Mouse (Mus musculus): ENCODE results near the gene Pik3r4. TPM values are rescaled to one million over a fixed set of nuclear protein-coding genes. Genes with fewer than 3 reads are reported as not detected.

Pik3r4 gene
- polyA plus RNA-seq, 1 experiment = 0.04 TPM

DNA sequence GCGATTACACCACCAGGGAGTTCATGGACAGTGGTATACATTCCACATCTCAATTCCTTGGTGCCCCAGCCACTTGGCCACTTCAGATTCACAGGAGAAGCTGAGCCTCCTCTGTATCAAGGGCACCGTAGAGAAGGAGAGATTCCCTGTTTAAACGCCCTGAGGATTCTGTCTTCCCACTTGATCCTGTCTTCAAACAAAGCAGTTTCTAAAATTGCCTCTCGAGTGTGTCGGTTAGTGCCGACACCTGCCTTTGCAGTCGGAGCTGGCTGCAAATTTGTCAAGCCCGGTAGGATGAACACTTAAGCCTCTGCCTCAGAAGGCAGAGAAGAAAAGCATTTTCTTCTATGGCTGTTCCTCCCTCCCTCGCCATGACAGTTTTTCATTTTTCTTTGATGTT is 50.3 kb downstream of the Pik3r4 start:
- H3K36me3 ChIP-seq (ENCODE audit: control insufficient read depth) = peaks cover 1% of the 10 kb centered on the region
- no peaks in the 10 kb centered on the region for H3K9me3 ChIP-seq (ENCODE audit: control insufficient read depth, low read length)
- H3K27me3 ChIP-seq (ENCODE audit: control insufficient read depth) = no peaks in the 10 kb centered on the region
- H3K4me1 ChIP-seq (ENCODE audit: control insufficient read depth) = no peaks in the 10 kb centered on the region
- H3K4me3 ChIP-seq (replicated peaks) = no peak overlapping the region
- TF ChIP-seq TAL1 (IDR thresholded peaks at IDR 0.05; ENCODE audit: low read length) = no peak
- TF ChIP-seq GATA1 (IDR thresholded peaks at IDR 0.05; ENCODE audit: low read length) = no peak

DNA sequence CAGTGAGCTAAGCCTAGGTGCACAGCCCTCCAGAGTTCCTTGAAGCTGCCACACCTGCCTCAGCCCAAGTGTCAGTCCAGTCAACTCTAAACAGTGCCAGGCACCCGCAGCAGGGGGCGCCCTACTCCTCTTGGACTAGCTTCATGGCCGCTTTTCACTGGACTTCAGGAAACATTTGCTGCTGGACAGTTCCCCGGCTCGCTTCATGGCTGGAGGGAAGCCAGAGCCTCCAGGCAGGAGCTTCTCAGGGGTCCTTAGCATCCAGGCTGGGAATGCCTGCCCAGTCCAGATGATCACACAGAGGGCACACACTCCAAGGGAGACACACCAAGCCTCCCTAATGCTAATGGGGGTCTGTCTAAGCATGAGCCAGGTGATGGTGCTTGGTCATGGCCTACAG is 51.1 kb downstream of the Pik3r4 start:
- no peak overlapping the region for H3K4me3 ChIP-seq (replicated peaks)
- no peaks in the 10 kb centered on the region for H3K9me3 ChIP-seq (ENCODE audit: control insufficient read depth, low read length)
- no peaks in the 10 kb centered on the region for H3K4me1 ChIP-seq (ENCODE audit: control insufficient read depth)
- TF ChIP-seq TAL1 (IDR thresholded peaks at IDR 0.05; ENCODE audit: low read length) (no peak), GATA1 (IDR thresholded peaks at IDR 0.05; ENCODE audit: low read length) (no peak)
- no peaks in the 10 kb centered on the region for H3K27me3 ChIP-seq (ENCODE audit: control insufficient read depth)
- no peaks in the 10 kb centered on the region for H3K36me3 ChIP-seq (ENCODE audit: control insufficient read depth)

DNA sequence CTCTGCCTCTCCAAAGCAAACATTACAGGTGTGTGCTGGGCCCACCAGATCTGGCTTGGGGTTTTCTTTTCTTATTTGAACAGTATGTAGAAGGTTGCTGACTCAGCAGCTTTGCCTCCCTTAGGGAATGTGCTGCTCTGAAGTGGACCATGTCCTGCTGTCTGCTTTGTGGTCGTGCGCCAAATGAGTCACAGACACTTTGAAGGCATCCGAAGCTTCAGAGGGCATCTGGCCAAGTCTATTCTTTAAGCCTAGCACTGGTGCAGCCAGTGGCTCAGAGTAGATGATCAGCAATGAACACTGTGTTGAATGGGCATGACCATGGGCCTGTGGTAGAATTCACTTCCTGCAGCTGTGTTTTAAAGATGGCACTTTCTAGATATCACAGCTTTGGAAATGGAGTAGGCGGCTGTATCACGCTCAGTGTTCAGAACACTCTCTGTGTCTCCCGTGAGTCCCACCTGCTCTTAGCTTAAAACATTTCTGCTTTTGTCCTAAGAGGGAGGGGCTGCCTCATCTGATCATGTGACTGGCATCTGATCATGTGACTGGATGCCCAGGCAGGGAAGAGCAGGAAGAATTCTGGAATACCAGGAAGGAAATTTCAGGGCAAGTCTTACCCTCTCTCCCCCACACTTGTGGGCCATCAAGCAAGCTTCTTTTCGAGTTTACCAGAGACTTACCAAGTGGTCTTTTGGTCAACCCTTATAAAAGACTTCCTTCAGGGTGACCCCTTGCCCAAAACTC is 54.2 kb downstream of the Pik3r4 start:
- no peak overlapping the region for H3K4me3 ChIP-seq (replicated peaks)
- no peaks in the 10 kb centered on the region for H3K4me1 ChIP-seq (ENCODE audit: control insufficient read depth)
- H3K9me3 ChIP-seq (ENCODE audit: control insufficient read depth, low read length) = no peaks in the 10 kb centered on the region
- TF ChIP-seq TAL1 (IDR thresholded peaks at IDR 0.05; ENCODE audit: low read length) (no peak), GATA1 (IDR thresholded peaks at IDR 0.05; ENCODE audit: low read length) (no peak)
- no peaks in the 10 kb centered on the region for H3K36me3 ChIP-seq (ENCODE audit: control insufficient read depth)
- no peaks in the 10 kb centered on the region for H3K27me3 ChIP-seq (ENCODE audit: control insufficient read depth)

DNA sequence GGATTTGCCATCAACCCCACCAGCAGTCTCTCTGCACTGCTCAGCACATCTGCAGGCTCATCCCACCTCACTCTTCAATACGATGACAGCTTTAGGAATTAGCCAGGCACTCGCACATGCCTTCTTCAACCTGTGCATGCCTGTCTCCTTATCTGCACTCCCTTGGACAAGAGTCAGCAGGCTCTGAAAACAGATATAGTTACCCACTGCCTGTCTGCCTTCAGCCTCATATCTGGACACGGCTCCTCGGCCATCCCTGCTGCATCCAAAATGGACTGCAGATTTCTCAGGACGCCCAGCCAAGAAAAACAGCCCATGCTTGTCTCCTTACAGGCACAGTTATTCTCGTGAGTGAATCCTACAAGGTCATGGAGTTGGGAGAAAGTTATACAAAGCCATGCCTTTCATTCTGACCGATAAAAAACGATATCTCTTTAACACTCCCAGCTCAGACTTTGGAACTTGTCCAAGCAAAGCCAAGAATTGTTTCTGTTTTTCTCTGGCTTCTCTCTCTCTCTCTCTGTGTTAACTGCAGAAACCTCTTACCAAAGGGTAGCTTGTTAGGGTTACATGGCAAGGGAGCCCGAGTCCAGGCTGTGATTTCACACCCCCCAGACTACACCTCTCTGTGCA is 55.1 kb downstream of the Pik3r4 start:
- Histone ChIP-seq H3K27me3 (ENCODE audit: control insufficient read depth) (no peaks in the 10 kb centered on the region), H3K36me3 (ENCODE audit: control insufficient read depth) (no peaks in the 10 kb centered on the region), H3K9me3 (ENCODE audit: control insufficient read depth, low read length) (no peaks in the 10 kb centered on the region), H3K4me3 (replicated peaks) (no peak overlapping the region), H3K4me1 (ENCODE audit: control insufficient read depth) (no peaks in the 10 kb centered on the region)
- no peak for TF ChIP-seq GATA1 (IDR thresholded peaks at IDR 0.05; ENCODE audit: low read length)
- no peak for TF ChIP-seq TAL1 (IDR thresholded peaks at IDR 0.05; ENCODE audit: low read length)

DNA sequence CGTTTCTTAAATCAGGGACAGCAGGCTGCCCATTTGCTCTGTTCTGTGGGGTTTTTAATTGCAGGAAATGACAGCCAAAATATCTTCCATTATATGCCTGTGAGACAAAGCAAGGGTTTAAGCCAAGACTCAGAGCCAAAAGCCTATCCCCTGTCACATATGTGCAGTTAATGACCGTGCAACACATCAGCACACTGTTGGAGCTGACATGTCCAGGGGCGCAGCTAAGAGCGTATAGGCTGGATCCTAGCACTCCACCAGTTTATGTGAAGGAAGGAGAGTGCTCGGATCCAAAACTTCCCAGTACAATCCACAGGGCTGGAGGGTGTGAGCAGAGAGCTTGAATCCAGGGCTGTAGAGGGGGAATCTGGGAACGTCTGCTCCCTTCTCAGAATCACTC is 57.9 kb downstream of the Pik3r4 start:
- H3K4me3 ChIP-seq (replicated peaks) = no peak overlapping the region
- no peaks in the 10 kb centered on the region for H3K4me1 ChIP-seq (ENCODE audit: control insufficient read depth)
- H3K9me3 ChIP-seq (ENCODE audit: control insufficient read depth, low read length) = no peaks in the 10 kb centered on the region
- TF ChIP-seq GATA1 (IDR thresholded peaks at IDR 0.05; ENCODE audit: low read length) = no peak
- TF ChIP-seq TAL1 (IDR thresholded peaks at IDR 0.05; ENCODE audit: low read length) = no peak
- H3K27me3 ChIP-seq (ENCODE audit: control insufficient read depth) = no peaks in the 10 kb centered on the region
- no peaks in the 10 kb centered on the region for H3K36me3 ChIP-seq (ENCODE audit: control insufficient read depth)

DNA sequence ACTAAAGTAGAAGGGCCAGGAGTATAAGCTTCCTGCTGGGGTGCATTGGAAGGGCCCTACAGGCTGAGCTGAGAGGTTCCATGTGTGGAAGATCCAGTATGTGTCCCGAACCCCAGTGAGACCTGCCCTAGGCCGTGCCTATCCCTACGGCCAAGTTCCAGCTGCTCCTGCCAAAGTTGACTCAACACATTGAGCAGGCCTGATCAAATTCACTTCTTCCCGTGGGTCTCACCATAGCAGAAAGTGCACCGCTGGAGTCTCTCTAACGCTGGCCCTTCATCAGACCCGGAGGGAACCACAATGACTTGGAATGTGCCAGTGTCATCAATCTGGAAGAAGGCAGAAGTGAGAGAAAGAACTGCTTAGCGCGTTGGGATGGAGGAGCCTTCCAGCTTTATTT is 59.2 kb downstream of the Pik3r4 start:
- no peak for TF ChIP-seq GATA1 (IDR thresholded peaks at IDR 0.05; ENCODE audit: low read length)
- no peak for TF ChIP-seq TAL1 (IDR thresholded peaks at IDR 0.05; ENCODE audit: low read length)
- H3K4me1 ChIP-seq (ENCODE audit: control insufficient read depth) = no peaks in the 10 kb centered on the region
- no peaks in the 10 kb centered on the region for H3K9me3 ChIP-seq (ENCODE audit: control insufficient read depth, low read length)
- no peaks in the 10 kb centered on the region for H3K27me3 ChIP-seq (ENCODE audit: control insufficient read depth)
- H3K4me3 ChIP-seq (replicated peaks) = no peak overlapping the region
- no peaks in the 10 kb centered on the region for H3K36me3 ChIP-seq (ENCODE audit: control insufficient read depth)

DNA sequence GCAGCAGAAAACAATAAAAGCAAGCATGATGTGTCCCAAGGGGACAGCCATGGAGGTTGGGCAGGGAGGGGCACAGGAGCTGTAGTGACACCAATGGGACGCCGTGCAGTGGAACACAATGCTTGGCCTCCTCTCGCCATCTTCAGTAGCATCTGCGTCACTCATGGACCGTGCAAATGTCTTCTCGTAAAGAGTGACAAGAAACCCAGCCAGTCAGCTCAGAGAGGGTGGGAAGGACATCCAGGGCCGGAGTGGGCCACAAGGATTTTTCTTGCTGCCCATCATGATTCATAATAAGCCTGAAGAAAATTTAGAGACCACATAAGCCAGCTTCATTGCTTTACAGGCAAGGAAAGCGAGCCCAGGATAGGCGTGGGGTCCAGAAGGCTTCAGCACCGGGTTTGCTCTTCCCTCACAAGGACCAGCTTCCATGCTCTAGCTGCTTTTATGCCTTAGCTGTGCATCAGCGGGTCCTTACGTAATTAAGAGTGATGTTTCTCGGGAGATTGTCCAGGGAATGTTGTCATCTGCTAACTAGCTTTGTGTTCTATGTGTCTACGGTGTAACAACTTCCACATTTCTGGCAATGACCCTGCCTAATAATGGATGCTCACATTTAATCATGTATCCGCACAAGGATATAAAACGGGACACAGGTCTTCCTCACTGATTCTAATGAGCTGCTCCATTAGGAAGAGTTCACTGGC is 61.6 kb downstream of the Pik3r4 start:
- no peak for TF ChIP-seq TAL1 (IDR thresholded peaks at IDR 0.05; ENCODE audit: low read length)
- TF ChIP-seq GATA1 (IDR thresholded peaks at IDR 0.05; ENCODE audit: low read length) = no peak
- Histone ChIP-seq H3K27me3 (ENCODE audit: control insufficient read depth) (no peaks in the 10 kb centered on the region), H3K4me3 (replicated peaks) (no peak overlapping the region), H3K9me3 (ENCODE audit: control insufficient read depth, low read length) (no peaks in the 10 kb centered on the region), H3K36me3 (ENCODE audit: control insufficient read depth) (no peaks in the 10 kb centered on the region), H3K4me1 (ENCODE audit: control insufficient read depth) (no peaks in the 10 kb centered on the region)

DNA sequence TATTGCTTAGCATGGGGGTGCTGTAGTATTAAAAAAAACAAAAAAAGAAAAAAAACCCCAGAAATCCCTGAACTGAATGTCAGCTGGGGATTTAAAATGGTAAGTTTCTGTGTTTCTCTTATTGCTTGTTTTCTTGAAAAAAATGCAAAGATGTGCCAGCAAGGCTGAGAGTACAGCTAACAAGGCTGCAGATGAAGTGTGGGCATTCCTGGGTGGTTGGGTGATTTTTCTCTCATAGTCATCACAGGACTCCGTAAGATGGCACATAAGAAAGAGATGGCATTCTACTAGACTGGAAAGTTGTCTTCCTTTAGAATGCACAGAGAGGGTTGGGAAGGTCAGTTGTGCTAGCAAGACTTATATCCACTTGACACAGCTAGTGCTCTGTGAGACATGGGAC is 62.2 kb downstream of the Pik3r4 start:
- no peaks in the 10 kb centered on the region for H3K4me1 ChIP-seq (ENCODE audit: control insufficient read depth)
- H3K9me3 ChIP-seq (ENCODE audit: control insufficient read depth, low read length) = no peaks in the 10 kb centered on the region
- TF ChIP-seq GATA1 (IDR thresholded peaks at IDR 0.05; ENCODE audit: low read length) = no peak
- TF ChIP-seq TAL1 (IDR thresholded peaks at IDR 0.05; ENCODE audit: low read length) = no peak
- no peaks in the 10 kb centered on the region for H3K36me3 ChIP-seq (ENCODE audit: control insufficient read depth)
- no peaks in the 10 kb centered on the region for H3K27me3 ChIP-seq (ENCODE audit: control insufficient read depth)
- H3K4me3 ChIP-seq (replicated peaks) = no peak overlapping the region

DNA sequence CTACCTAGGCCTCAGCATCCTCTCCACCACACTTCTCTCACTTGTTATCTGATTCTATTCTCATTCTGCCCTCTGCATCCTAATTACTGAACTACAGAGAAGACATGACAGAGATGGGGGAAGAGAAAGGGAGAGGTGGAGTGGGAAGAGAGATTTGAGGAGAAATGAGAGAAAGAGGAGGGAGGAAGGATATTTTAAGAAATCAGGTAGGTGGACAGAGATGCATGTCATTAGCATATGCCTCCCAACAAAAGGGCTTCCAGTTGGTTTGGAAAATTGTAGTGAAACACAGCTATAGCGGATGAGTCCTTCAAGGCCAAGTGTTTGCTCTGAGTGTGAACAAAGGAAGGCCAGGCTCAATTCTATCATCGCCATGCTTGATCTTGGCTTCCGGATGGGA is 69.3 kb downstream of the Pik3r4 start:
- Histone ChIP-seq H3K36me3 (ENCODE audit: control insufficient read depth) (no peaks in the 10 kb centered on the region), H3K4me1 (ENCODE audit: control insufficient read depth) (no peaks in the 10 kb centered on the region), H3K9me3 (ENCODE audit: control insufficient read depth, low read length) (no peaks in the 10 kb centered on the region), H3K4me3 (replicated peaks) (no peak overlapping the region), H3K27me3 (ENCODE audit: control insufficient read depth) (no peaks in the 10 kb centered on the region)
- TF ChIP-seq GATA1 (IDR thresholded peaks at IDR 0.05; ENCODE audit: low read length) (no peak), TAL1 (IDR thresholded peaks at IDR 0.05; ENCODE audit: low read length) (no peak)

All from erythroblast, embryonic 14.5 days (primary cell).